Mouse (Mus musculus) kidney, embryonic 15.5 days (tissue): Measurements from ENCODE around the gene Traf2. TPM values are rescaled to one million over a fixed set of nuclear protein-coding genes. Genes with fewer than 3 reads are reported as not detected.
A peak's percentile ranks its signal among the peaks of the same experiment; 100 is the strongest.

Source experiments
- ATAC-seq: fragments of 200-750 bp; cut with Nextera tagmentation; replicated peaks from 2 replicates; pipeline ENCODE4 v1.8.0; 2017; ENCODE audit warnings: moderate TSS enrichment; ENCODE audit not compliant: low FRiP score
- H3K27ac ChIP-seq: fragments of 300-500 bp; sonication (generic); 2 replicates; pipeline ENCODE4 v1.5.1; 2015; ENCODE audit warnings: mild to moderate bottlenecking, inconsistent platforms
- H3K27me3 ChIP-seq: fragments of 300-500 bp; sonication (generic); 2 replicates; pipeline ENCODE4 v1.6.1; 2015; ENCODE audit warnings: inconsistent platforms
- H3K36me3 ChIP-seq: fragments of 300-500 bp; sonication (generic); 2 replicates; pipeline ENCODE4 v1.6.1; 2015; ENCODE audit warnings: inconsistent platforms
- H3K4me1 ChIP-seq: fragments of 300-500 bp; sonication (generic); 2 replicates; pipeline ENCODE4 v1.6.1; 2015; ENCODE audit warnings: inconsistent platforms
- H3K4me2 ChIP-seq: fragments of 300-500 bp; sonication (generic); 2 replicates; pipeline ENCODE4 v1.6.1; 2015; ENCODE audit warnings: moderate library complexity, mild to moderate bottlenecking, inconsistent platforms
- H3K4me3 ChIP-seq: fragments of 300-500 bp; sonication (generic); replicated peaks from 2 replicates; pipeline ENCODE4 v1.5.1; 2015; ENCODE audit warnings: mild to moderate bottlenecking, inconsistent platforms
- H3K9ac ChIP-seq: fragments of 300-500 bp; sonication (generic); 2 replicates; pipeline ENCODE4 v1.6.1; 2015; ENCODE audit warnings: mild to moderate bottlenecking, inconsistent platforms
- H3K9me3 ChIP-seq: fragments of 300-500 bp; sonication (generic); replicated peaks from 2 replicates; pipeline ENCODE4 v1.6.1; 2016; ENCODE audit warnings: inconsistent platforms
- WGBS: fragments of 180-500 bp; shearing (Covaris S2); methylation state at CpG from one replicate; pipeline ENCODE4 v1.1.7; 2015; ENCODE audit warnings: mixed read lengths; 5-methylcytosine and 5-hydroxymethylcytosine counted together
- polyA plus RNA-seq: library from polyadenylated mRNA; unstranded; fragments of >200 nt; fragmentation: Nextera tagmentation; extraction: Ambion mirVana; gene quantifications from 2 replicates; pipeline ENCODE4 v1.2.1, GENCODE M21; 2015

The Traf2 gene
- polyA plus RNA-seq, 1 experiment from 2014 or later, result 37.3 TPM

DNA sequence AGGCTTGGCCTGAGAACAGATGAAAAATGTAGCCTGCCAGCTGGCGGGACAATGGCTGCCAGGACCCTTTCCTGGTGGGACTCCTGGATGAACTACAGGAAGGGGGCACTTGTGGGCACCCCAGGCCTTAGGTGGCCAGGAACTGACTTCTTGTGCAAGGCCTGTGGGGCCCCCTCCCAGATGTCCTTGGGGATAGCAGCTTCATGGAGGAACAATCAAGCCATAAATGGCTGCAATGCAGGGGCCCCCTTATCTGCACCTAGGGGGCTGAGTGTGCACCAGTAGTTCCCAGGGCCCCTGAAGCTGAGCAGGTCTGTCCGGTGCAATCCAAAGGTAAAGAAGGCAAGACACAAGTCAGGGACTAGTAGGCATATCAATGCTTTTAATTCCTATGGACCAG is 26.3 kb upstream of the Traf2 start:
- ATAC-seq, result no peak
- peak overlapping the region; percentile 90; the same call in 1 of the 2 replicates for H3K4me2 ChIP-seq
- no peak overlapping the region for H3K9ac ChIP-seq
- 76% methylated on average over 2 of the region's 2 CpGs for whole genome bisulfite sequencing
- H3K4me3 ChIP-seq, result 0 out of 2 replicates have a peak overlapping the region, but pooled peaks have one; percentile 65
- H3K4me1 ChIP-seq, result peaks cover 38% of the 10 kb centered on the region
- no peaks in the 10 kb centered on the region for H3K9me3 ChIP-seq
- H3K27me3 ChIP-seq, result peaks cover 23% of the 10 kb centered on the region
- H3K27ac ChIP-seq, result no peak overlapping the region
- H3K36me3 ChIP-seq, result peaks cover 50% of the 10 kb centered on the region

DNA sequence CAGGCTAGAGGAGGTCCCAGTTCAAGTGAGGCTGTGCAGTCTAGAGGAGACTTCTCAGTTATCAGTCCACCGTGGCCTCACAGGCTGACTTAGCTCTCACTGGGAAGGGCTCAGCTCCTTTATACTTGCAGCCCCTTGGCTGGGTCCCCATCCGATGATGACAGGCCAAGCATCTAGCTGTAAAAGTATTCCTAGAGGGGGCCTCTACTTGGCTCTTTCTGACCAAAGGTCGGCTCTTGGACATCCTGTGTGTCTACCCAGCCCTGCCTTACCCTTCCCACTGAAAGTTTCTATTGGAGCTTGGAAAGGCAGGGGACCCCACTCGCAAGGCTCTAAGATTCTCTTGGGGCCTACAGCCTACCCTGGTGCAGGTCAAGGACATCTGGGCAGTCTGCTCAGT is 24.5 kb upstream of the Traf2 start:
- Histone ChIP-seq H3K36me3 (peaks cover 67% of the 10 kb centered on the region), H3K27me3 (peaks cover 5% of the 10 kb centered on the region), H3K4me2 (no peak overlapping the region), H3K9ac (no peak overlapping the region), H3K9me3 (no peaks in the 10 kb centered on the region), H3K4me3 (no peak overlapping the region), H3K4me1 (peaks cover 25% of the 10 kb centered on the region), H3K27ac (no peak overlapping the region)
- 90% methylated on average over 4 of the region's 4 CpGs for WGBS
- ATAC-seq, result no peak

DNA sequence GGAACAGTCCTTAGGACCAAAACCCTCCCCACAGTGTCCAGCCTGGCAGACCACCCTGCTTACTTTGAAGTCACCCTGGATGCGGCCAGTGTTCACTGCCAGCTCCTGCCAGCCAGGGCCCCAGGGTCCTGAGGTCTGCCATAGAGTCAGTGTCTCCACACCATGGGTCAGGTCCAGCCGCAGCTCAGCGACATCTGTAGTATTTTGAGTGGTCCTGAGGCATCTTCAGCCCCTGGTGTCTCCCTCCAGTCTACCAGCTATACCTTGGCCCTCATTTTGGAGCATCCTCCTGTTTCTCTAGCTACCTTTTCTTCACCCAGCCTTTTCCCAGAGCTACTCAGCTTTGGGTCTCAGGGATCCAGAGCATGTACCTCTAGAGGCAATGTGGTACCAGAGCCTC is 22.6 kb upstream of the Traf2 start:
- Histone ChIP-seq H3K27ac (no peak overlapping the region), H3K4me1 (peaks cover 15% of the 10 kb centered on the region), H3K9ac (no peak overlapping the region), H3K9me3 (no peaks in the 10 kb centered on the region), H3K27me3 (no peaks in the 10 kb centered on the region), H3K4me2 (no peak overlapping the region), H3K36me3 (peaks cover 86% of the 10 kb centered on the region), H3K4me3 (no peak overlapping the region)
- WGBS, result 88% methylated on average over 3 of the region's 3 CpGs
- no peak for ATAC-seq

DNA sequence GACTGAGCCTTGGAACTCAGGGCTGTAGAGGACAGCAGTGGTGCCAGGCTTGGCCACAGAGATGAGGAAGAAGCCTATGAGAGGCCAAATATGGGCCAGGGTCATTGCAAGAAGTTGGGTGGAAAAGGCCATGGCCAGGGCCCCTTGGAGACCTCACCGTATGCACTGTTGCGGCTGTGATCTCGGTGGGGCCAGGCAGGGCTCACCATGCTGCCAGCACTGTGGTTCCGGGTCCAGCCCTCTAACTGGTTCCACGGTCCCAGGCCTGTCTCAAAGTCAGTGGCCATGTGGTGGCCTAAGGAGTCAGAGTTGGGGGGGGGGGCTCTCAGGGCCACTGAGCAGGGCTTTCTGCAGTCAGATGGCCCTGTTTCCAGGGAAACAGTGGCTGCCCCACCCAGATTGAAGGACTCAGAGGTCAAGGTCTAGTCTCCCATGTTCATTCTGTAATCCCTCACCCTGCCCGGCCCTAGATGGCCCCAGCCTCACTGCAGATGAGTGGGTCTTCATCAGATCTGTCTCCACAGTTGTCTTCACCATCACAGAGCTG is 21.8 kb upstream of the Traf2 start:
- no peak overlapping the region for H3K4me3 ChIP-seq

DNA sequence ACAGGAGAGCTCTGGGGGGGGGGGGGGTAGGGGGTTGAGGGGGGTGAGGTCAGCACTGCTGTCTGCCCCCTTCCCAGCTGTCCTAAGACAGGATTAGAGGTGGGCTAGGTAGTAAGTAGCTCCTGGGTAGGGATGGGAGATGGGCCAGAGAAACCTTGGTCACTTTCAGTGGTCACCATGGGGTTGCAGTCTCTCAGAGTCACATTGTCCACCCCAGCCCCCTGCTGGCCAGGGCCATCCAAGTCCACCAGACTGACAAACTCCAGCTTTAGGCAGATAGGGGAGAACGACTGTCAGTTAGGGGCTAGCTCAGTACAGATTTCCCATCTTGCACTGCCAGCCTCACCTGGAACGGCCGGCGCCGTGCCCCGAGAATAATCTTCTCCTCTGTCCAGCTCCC is 19.8 kb upstream of the Traf2 start:
- H3K36me3 ChIP-seq, result peaks cover 99% of the 10 kb centered on the region
- H3K27ac ChIP-seq, result no peak overlapping the region
- H3K4me1 ChIP-seq, result no peaks in the 10 kb centered on the region
- ATAC-seq, result no peak
- H3K4me3 ChIP-seq, result no peak overlapping the region
- no peaks in the 10 kb centered on the region for H3K27me3 ChIP-seq
- H3K4me2 ChIP-seq, result no peak overlapping the region
- H3K9me3 ChIP-seq, result no peaks in the 10 kb centered on the region
- WGBS, result 86% methylated on average over 6 of the region's 6 CpGs
- H3K9ac ChIP-seq, result no peak overlapping the region

More for the DNA sequence above, 21.8 kb upstream of the Traf2 start:
- Histone ChIP-seq H3K9ac (no peak overlapping the region), H3K27ac (no peak overlapping the region), H3K36me3 (peaks cover 94% of the 10 kb centered on the region), H3K9me3 (no peaks in the 10 kb centered on the region), H3K4me2 (no peak overlapping the region), H3K4me1 (peaks cover 7% of the 10 kb centered on the region), H3K27me3 (no peaks in the 10 kb centered on the region)
- no peak for ATAC-seq
- 88% methylated on average over 6 of the region's 6 CpGs for WGBS

- Histone ChIP-seq H3K4me1 (no peaks in the 10 kb centered on the region), H3K4me2 (no peak overlapping the region), H3K9me3 (no peaks in the 10 kb centered on the region), H3K4me3 (no peak overlapping the region), H3K27me3 (no peaks in the 10 kb centered on the region), H3K27ac (no peak overlapping the region), H3K36me3 (peaks cover 99% of the 10 kb centered on the region), H3K9ac (no peak overlapping the region)
- WGBS, result 91% methylated on average over 8 of the region's 8 CpGs
- ATAC-seq, result no peak
Measured at GRCm38 (mm10) chr2:25565741-25566140, 19.0 kb upstream of the Traf2 start.

GRCm38 (mm10) chr2:25561946-25562345 is 15.2 kb upstream of the Traf2 start:
- H3K36me3 ChIP-seq, result peaks cover 71% of the 10 kb centered on the region
- H3K9me3 ChIP-seq, result no peaks in the 10 kb centered on the region
- H3K9ac ChIP-seq, result no peak overlapping the region
- WGBS, result 71% methylated on average over 9 of the region's 9 CpGs
- no peak for ATAC-seq
- no peak overlapping the region for H3K4me2 ChIP-seq
- no peak overlapping the region for H3K27ac ChIP-seq
- H3K4me1 ChIP-seq, result peaks cover 18% of the 10 kb centered on the region
- no peaks in the 10 kb centered on the region for H3K27me3 ChIP-seq
- H3K4me3 ChIP-seq, result no peak overlapping the region

DNA sequence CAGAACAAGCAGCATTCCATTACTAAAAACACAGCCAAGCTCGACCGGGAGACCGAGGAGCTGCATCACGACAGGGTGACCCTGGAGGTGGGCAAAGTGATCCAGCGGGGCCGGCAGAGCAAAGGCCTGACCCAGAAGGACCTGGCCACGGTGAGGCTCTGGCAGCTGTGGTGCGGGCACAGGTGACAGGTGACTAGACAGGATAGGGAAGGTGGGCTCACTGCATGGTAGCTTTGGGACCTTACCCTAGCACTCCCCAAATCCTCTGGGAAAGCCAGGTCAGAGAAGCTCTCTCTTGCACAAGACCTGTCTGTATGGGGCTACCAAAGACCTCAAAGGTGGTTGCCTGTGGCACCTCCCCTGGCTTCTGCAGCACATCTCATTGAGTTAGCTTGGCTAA is 13.8 kb upstream of the Traf2 start:
- H3K9ac ChIP-seq, result no peak overlapping the region
- peaks cover 58% of the 10 kb centered on the region for H3K36me3 ChIP-seq

DNA sequence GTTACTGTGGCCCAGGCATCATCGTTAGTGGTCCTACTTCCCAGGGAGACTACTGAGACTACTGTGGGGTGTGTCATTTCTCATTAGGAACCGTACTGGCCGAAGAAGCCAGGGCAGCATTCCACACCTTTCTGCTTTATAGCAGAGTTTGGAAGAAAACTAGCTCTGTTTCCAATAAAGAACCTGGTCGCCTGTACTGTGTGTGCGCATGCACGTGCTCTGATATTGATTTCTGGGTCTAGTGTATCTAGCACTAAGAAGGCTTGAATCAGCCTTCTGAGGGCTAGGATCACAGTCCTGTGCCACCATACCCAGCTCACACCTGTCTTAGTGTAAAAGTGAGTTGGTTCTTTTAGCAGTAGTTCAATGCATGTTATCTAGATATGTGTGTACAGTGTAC is 12.0 kb upstream of the Traf2 start:
- H3K9ac ChIP-seq, result peak overlapping the region; percentile 91
- H3K4me3 ChIP-seq, result peak overlapping the region; percentile 86
- peaks cover 26% of the 10 kb centered on the region for H3K4me1 ChIP-seq
- no peaks in the 10 kb centered on the region for H3K9me3 ChIP-seq
- H3K36me3 ChIP-seq, result peaks cover 40% of the 10 kb centered on the region
- H3K4me2 ChIP-seq, result peak overlapping the region; percentile 82
- WGBS, result 74% methylated on average over 6 of the region's 6 CpGs
- no peaks in the 10 kb centered on the region for H3K27me3 ChIP-seq
- ATAC-seq, result no peak
- H3K27ac ChIP-seq, result no peak overlapping the region

More for the DNA sequence above, 13.8 kb upstream of the Traf2 start:
- Histone ChIP-seq H3K4me3 (no peak overlapping the region), H3K27ac (no peak overlapping the region), H3K9me3 (no peaks in the 10 kb centered on the region), H3K27me3 (no peaks in the 10 kb centered on the region), H3K4me1 (peaks cover 26% of the 10 kb centered on the region), H3K4me2 (no peak overlapping the region)
- ATAC-seq, result no peak
- WGBS, result 90% methylated on average over 8 of the region's 8 CpGs

- peak overlapping the region; percentile 86 for H3K4me3 ChIP-seq
- WGBS, result under 1% methylated on average over 24 of the region's 24 CpGs
- H3K9ac ChIP-seq, result peak overlapping the region; percentile 91
- H3K27ac ChIP-seq, result peak overlapping the region; percentile 85
- no peaks in the 10 kb centered on the region for H3K9me3 ChIP-seq
- peak overlapping the region; percentile 82 for H3K4me2 ChIP-seq
- peaks cover 26% of the 10 kb centered on the region for H3K4me1 ChIP-seq
- no peaks in the 10 kb centered on the region for H3K27me3 ChIP-seq
- peaks cover 32% of the 10 kb centered on the region for H3K36me3 ChIP-seq
- no peak; the same call in 1 of the 2 replicates for ATAC-seq
Measured at GRCm38 (mm10) chr2:25557964-25558360, 11.2 kb upstream of the Traf2 start.

- Histone ChIP-seq H3K27me3 (no peaks in the 10 kb centered on the region), H3K9me3 (no peaks in the 10 kb centered on the region), H3K27ac (peak within 1 kb of the TSS; percentile 85), H3K9ac (peak within 1 kb of the TSS; percentile 91), H3K4me3 (peak within 1 kb of the TSS; percentile 86), H3K4me2 (peak within 1 kb of the TSS; percentile 82), H3K4me1 (peaks cover 26% of the 10 kb centered on the region), H3K36me3 (peaks cover 26% of the 10 kb centered on the region)
- ATAC-seq, result peak; percentile 98
- under 1% methylated on average over 54 of the region's 61 CpGs for WGBS
Measured at GRCm38 (mm10) chr2:25557221-25557963, 10.7 kb upstream of the Traf2 start, which contains the start of gene Edf1. Gene Edf1, plus strand, starts transcription at chr2:25557847.

DNA sequence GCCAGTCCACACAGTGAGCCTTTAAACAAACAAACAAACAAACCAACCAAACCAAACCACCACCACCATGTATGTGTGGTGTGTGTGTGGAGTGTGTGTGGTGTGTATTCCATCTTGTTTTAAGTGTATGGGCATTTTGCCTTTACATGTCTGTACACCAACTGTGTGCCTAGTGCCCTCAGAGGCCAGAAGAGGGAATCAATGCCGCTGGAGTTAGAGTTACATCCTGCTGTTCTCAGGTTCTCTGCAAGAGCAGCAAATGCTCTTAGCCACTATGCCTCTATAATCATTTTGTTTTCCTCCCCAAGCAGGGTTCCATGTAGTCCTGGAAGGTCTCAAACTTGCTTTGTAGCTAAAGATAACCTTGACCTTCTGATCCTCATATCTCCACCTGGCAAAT is 9.6 kb upstream of the Traf2 start:
- no peak overlapping the region for H3K9ac ChIP-seq
- no peak overlapping the region for H3K4me3 ChIP-seq
- peaks cover 26% of the 10 kb centered on the region for H3K4me1 ChIP-seq
- peak overlapping the region; percentile 82; the same call in 1 of the 2 replicates for H3K4me2 ChIP-seq
- H3K9me3 ChIP-seq, result no peaks in the 10 kb centered on the region
- no peak overlapping the region for H3K27ac ChIP-seq
- H3K27me3 ChIP-seq, result no peaks in the 10 kb centered on the region
- ATAC-seq, result no peak
- 48% methylated on average over 1 of the region's 1 CpGs for WGBS
- peaks cover 15% of the 10 kb centered on the region for H3K36me3 ChIP-seq
